Mouse (Mus musculus) neural tube, embryonic 15.5 days (tissue): ENCODE measurements around the gene Mug1. TPM values are rescaled to one million over a fixed set of nuclear protein-coding genes. Genes with fewer than 3 reads are reported as not detected.
"Not testable (repeated sequence)": the region's sequence is repeated elsewhere in the genome, so short reads cannot be mapped to it uniquely, and the experiment has no call there.

ENCODE experiments used
- ATAC-seq: fragments of 200-750 bp; cut with Nextera tagmentation; 2 replicates; pipeline ENCODE4 v1.8.0; 2017; ENCODE audit warnings: mild to moderate bottlenecking, moderate TSS enrichment, moderate library complexity; ENCODE audit not compliant: low FRiP score
- H3K27ac ChIP-seq: fragments of 300-500 bp; sonication (generic); replicated peaks from 2 replicates; pipeline ENCODE4 v1.5.1; 2015; ENCODE audit warnings: mild to moderate bottlenecking, inconsistent platforms
- H3K27me3 ChIP-seq: fragments of 300-500 bp; sonication (generic); replicated peaks from 2 replicates; pipeline ENCODE4 v1.6.1; 2015; ENCODE audit warnings: inconsistent platforms
- H3K36me3 ChIP-seq: fragments of 300-500 bp; sonication (generic); 2 replicates; pipeline ENCODE4 v1.6.1; 2015; ENCODE audit warnings: inconsistent platforms
- H3K4me1 ChIP-seq: fragments of 300-500 bp; sonication (generic); 2 replicates; pipeline ENCODE4 v1.6.1; 2015; ENCODE audit warnings: inconsistent platforms
- H3K4me2 ChIP-seq: fragments of 300-500 bp; sonication (generic); 2 replicates; pipeline ENCODE4 v1.6.1; 2015; ENCODE audit warnings: inconsistent platforms, mild to moderate bottlenecking, moderate library complexity
- H3K4me3 ChIP-seq: fragments of 300-500 bp; sonication (generic); replicated peaks from 2 replicates; pipeline ENCODE4 v1.5.1; 2015; ENCODE audit warnings: mild to moderate bottlenecking, inconsistent platforms
- H3K9ac ChIP-seq: fragments of 300-500 bp; sonication (generic); replicated peaks from 2 replicates; pipeline ENCODE4 v1.6.1; 2015; ENCODE audit warnings: mild to moderate bottlenecking, inconsistent platforms
- H3K9me3 ChIP-seq: fragments of 300-500 bp; sonication (generic); replicated peaks from 2 replicates; pipeline ENCODE4 v1.6.1; 2016; ENCODE audit warnings: inconsistent platforms
- WGBS: fragments of 180-500 bp; shearing (Covaris S2); methylation state at CpG from one replicate; pipeline ENCODE4 v1.1.7; 2015; ENCODE audit warnings: mixed read lengths; 5-methylcytosine and 5-hydroxymethylcytosine counted together
- polyA plus RNA-seq: library from polyadenylated mRNA; unstranded; fragments of >200 nt; fragmentation: Nextera tagmentation; extraction: Ambion mirVana; gene quantifications from 2 replicates; pipeline ENCODE4 v1.2.1, GENCODE M21; 2015

Mug1 gene
- 0.13 TPM in 1 of 2 replicates, not detected in the other for polyA plus RNA-seq

DNA sequence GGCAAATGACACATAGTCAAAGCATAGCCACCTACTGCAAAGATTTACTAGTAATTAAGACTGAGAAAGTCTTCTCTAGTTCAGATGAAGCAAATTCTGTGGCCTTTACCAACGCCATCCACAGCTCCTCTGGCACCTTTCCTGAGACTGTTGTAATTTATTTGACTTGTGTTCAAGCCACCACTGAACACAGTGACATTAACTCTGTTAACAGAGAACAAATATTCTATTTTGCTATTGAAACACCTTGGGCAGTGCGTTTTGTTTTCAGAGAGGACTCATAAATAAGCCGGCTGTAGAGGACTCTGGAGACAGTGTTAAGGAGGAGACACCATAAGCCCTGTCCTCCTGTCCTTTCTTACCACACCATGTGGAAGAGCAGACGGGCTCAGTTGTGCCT, at the start of gene Mug1:
Gene Mug1, plus strand, starts transcription at position 271 of the 400 bp plus-strand sequence.
- WGBS, result 85% methylated on average over 4 of the region's 4 CpGs
- H3K9ac ChIP-seq, H3K9me3 ChIP-seq: not testable (repeated sequence)

DNA sequence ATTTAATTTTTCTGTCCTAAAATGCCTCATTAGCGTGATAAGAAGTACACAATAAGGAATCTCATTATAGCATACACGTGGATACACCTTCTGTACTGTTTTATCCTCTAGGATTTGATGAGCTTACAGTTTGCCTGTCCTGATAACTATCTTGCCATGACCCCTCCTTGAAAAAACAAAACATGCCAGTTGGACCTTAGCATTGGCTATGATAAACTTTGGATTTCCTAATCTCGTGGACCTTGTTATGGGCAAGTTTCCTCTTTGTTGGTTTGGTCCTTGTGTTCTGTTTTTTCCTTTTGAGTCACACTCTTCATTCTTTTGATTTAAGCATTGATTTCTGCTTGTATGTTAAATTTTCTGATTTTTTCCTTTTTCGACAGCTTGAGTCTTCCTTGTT, 10.3 kb upstream of the Mug1 start:
- no peak overlapping the region for H3K4me3 ChIP-seq
- no peak overlapping the region for H3K4me2 ChIP-seq
- ATAC-seq, result no peak
- H3K27me3 ChIP-seq, result no peaks in the 10 kb centered on the region
- WGBS, result 82% methylated on average over 4 of the region's 4 CpGs
- H3K36me3 ChIP-seq, result no peaks in the 10 kb centered on the region
- H3K4me1 ChIP-seq, result no peaks in the 10 kb centered on the region
- H3K27ac ChIP-seq, result no peak overlapping the region
- no peak overlapping the region for H3K9ac ChIP-seq
- 0 out of 2 replicates have a peak, but pooled peaks cover 3% of the 10 kb centered on the region for H3K9me3 ChIP-seq

More for the DNA sequence above, at the start of gene Mug1:
- not testable (repeated sequence) for ATAC-seq, H3K4me3 ChIP-seq, H3K4me2 ChIP-seq, H3K27ac ChIP-seq, H3K4me1 ChIP-seq, H3K36me3 ChIP-seq, H3K27me3 ChIP-seq

DNA sequence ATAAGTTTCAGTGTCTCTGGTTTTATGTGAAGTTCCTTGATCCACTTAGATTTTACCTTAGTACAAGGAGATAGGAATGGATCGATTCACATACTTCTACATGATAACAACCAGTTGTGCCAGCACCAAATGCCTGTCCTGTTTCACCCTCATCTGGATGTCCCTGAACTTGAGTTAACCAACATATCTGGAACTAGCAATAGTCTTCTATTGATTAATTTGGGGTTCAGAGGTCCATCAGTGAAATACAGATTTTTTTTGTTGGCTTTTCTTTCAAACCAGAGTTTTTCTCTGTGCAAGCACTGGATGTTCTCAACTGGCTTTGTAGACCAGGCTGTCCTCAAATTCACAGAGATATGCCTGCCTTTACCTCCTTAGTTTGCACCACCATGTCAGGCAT, 2.0 kb upstream of the Mug1 start:
- Histone ChIP-seq H3K9me3 (0 out of 2 replicates have a peak, but pooled peaks cover 3% of the 10 kb centered on the region), H3K9ac (no peak overlapping the region), H3K27ac (no peak overlapping the region), H3K27me3 (no peaks in the 10 kb centered on the region), H3K36me3 (no peaks in the 10 kb centered on the region), H3K4me2 (no peak overlapping the region), H3K4me1 (no peaks in the 10 kb centered on the region), H3K4me3 (no peak overlapping the region)
- ATAC-seq, result no peak
- WGBS, result 91% methylated on average over 1 of the region's 1 CpGs

DNA sequence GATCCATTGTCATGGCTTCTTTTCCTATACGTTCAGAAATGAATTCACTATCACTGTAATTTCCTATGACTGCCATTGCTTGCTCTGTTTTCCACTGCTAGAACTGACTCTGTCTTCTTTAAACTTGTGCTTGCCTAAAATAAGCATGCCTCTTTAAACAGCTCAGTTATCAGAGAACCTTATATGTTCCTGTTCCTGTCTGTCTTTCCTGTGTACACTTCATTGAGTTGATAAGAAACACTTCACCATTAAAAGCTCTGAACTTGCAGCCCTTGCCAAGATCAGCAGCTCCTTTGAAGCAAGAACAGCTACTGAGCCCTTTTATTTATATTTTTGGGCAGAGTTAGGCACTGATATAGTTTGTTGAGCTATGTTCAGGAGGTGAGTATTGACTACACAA, 10.0 kb downstream of the Mug1 start:
- 56% methylated on average over 1 of the region's 1 CpGs for WGBS
- ATAC-seq, result no peak
- H3K4me2 ChIP-seq, result no peak overlapping the region
- H3K9ac ChIP-seq, result no peak overlapping the region
- H3K4me3 ChIP-seq, result no peak overlapping the region
- no peaks in the 10 kb centered on the region for H3K27me3 ChIP-seq
- no peaks in the 10 kb centered on the region for H3K4me1 ChIP-seq
- H3K36me3 ChIP-seq, result no peaks in the 10 kb centered on the region
- 0 out of 2 replicates have a peak, but pooled peaks cover 3% of the 10 kb centered on the region for H3K9me3 ChIP-seq
- no peak overlapping the region for H3K27ac ChIP-seq

Other genes with a start within 250 kb of the Mug1 start
- 12.8 and 14.2 TPM in 2 replicates for gene A2m, start 203.2 kb upstream of the Mug1 start, polyA plus RNA-seq
- 0.09 and 0.13 TPM in 2 replicates for gene Gm7298, start 105.6 kb upstream of the Mug1 start, polyA plus RNA-seq
- not detected in 2 replicates for gene Mug2, start 168.2 kb downstream of the Mug1 start, polyA plus RNA-seq